Mouse (Mus musculus): Measurements from ENCODE around the gene Stab2. TPM values are rescaled to one million over a fixed set of nuclear protein-coding genes. Genes with fewer than 3 reads are reported as not detected.

The Stab2 gene
- polyA plus RNA-seq, 2 experiments = 10.8 to 17.9 TPM

DNA sequence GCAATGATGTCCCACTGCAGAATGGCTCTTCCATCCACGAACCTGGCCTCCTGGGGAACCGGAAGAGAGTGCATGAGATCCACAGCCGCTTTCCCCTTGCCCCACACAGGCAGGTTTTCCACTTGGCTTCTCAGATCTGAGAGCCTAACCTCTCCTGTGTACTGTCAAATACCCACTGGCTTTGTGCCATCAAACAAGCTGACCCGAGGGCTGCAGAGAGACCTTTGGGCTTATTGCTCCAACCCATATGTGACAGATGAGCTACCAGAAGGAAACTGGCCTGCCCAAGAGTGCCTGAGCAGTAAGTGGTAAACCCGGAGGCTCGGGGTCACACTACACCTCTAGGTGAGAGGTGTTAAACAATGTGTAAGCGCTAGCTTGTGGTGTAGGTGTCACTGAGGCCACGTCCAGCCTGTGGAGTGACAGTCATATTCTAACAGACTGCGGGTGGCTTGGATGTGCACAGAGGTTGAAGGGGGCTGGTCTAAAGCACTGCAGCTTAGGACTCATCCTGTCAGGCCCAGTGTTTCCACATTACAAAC is 160.8 kb downstream of the Stab2 start:
- Histone ChIP-seq H3K4me2 (ENCODE audit: low read depth) (no peak overlapping the region), H3K9me3 (ENCODE audit: control insufficient read depth, low read length) (no peaks in the 10 kb centered on the region), H3K9ac (replicated peaks) (no peak overlapping the region), H3K27ac (no peak overlapping the region), H3K4me1 (replicated peaks; ENCODE audit: control insufficient read depth in 2 of 2, insufficient read depth in 2 of 2, low read length in 1 of 2) (peaks cover 0 to 5% of the 10 kb centered on the region in 2 experiments; a peak in 1 of 4 replicates), H3K27me3 (ENCODE audit: control insufficient read depth, insufficient read depth, low read length) (no peaks in the 10 kb centered on the region; the same call in 1 of the 2 replicates), H3K36me3 (replicated peaks; ENCODE audit: control insufficient read depth, insufficient read depth, low read depth) (no peaks in the 10 kb centered on the region), H3K4me3 (ENCODE audit: insufficient read depth in 1 of 2, low read depth in 2 of 2, low read length in 2 of 2) (no peak overlapping the region)
- peak in 2 of 3 experiments; percentile 7 for DNase-seq (ENCODE audit: low read depth in 3 of 3, low spot score in 3 of 3)
- WGBS (ENCODE audit: insufficient replicate concordance) = 59% methylated on average over 9 of the region's 9 CpGs
- no peak for ATAC-seq (ENCODE audit: insufficient read depth)
- TF ChIP-seq EP300 (IDR thresholded peaks at IDR 0.05; ENCODE audit: low read depth) (no peak), CTCF (IDR thresholded peaks at IDR 0.05; ENCODE audit: low read depth) (no peak)

DNA sequence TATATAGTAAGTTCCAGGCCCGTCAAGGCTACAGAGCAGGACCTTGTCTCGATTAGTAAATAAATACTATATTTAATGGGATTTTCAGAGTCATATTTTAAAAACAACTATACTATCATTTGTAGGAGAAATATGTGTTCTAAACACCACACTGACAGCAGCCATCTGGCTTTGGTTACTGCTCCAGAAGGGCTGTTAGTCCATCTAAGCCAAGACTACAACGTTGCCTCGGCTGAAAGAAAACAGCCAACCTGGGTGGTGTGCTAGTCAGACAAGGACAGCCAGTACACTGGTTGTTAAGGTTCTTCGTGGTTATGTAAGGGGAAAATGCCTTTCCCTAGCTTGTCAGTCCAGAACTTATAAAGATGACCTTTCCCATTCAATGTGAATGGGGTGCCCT is 165.2 kb downstream of the Stab2 start:
- no peak for TF ChIP-seq CTCF (IDR thresholded peaks at IDR 0.05; ENCODE audit: low read depth)
- TF ChIP-seq EP300 (IDR thresholded peaks at IDR 0.05; ENCODE audit: low read depth) = no peak
- Histone ChIP-seq H3K4me3 (ENCODE audit: insufficient read depth in 1 of 2, low read depth in 2 of 2, low read length in 2 of 2) (no peak overlapping the region), H3K36me3 (replicated peaks; ENCODE audit: control insufficient read depth, insufficient read depth, low read depth) (no peaks in the 10 kb centered on the region), H3K4me2 (ENCODE audit: low read depth) (no peak overlapping the region), H3K4me1 (replicated peaks; ENCODE audit: control insufficient read depth in 2 of 2, insufficient read depth in 2 of 2, low read length in 1 of 2) (peaks cover 0 to 5% of the 10 kb centered on the region in 2 experiments; a peak in 1 of 4 replicates), H3K27ac (no peak overlapping the region), H3K9ac (replicated peaks) (no peak overlapping the region), H3K9me3 (ENCODE audit: control insufficient read depth, low read length) (no peaks in the 10 kb centered on the region), H3K27me3 (ENCODE audit: control insufficient read depth, insufficient read depth, low read length) (no peaks in the 10 kb centered on the region; the same call in 1 of the 2 replicates)
- 62% methylated on average over 5 of the region's 5 CpGs for WGBS (ENCODE audit: insufficient replicate concordance)
- no peak for ATAC-seq (ENCODE audit: insufficient read depth)
- no peak for DNase-seq (ENCODE audit: low read depth in 3 of 3, low spot score in 3 of 3)

DNA sequence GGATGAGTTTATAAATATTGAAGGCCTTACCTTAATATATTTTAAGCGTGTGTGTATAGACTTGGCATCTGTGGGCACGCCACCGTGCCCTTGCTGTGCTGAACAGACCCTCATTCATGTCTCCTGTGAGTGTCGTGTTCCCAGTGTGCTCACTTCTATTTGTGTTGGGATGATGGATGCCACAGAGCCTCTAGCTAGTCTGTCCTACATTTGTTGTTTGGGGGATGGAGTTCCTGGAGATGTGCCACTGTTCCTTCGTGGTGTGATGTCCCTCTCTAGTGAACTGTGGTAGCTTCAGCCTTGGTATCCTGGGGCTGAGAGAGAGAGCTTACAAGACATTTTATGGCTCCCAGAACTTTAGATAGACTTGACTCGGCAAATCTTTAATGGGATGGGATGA is 169.0 kb downstream of the Stab2 start:
- Histone ChIP-seq H3K4me3 (ENCODE audit: insufficient read depth in 1 of 2, low read depth in 2 of 2, low read length in 2 of 2) (no peak overlapping the region), H3K27me3 (ENCODE audit: control insufficient read depth, insufficient read depth, low read length) (no peaks in the 10 kb centered on the region; the same call in 1 of the 2 replicates), H3K9me3 (ENCODE audit: control insufficient read depth, low read length) (no peaks in the 10 kb centered on the region), H3K36me3 (replicated peaks; ENCODE audit: control insufficient read depth, insufficient read depth, low read depth) (no peaks in the 10 kb centered on the region), H3K27ac (no peak overlapping the region), H3K4me2 (ENCODE audit: low read depth) (no peak overlapping the region), H3K4me1 (replicated peaks; ENCODE audit: control insufficient read depth in 2 of 2, insufficient read depth in 2 of 2, low read length in 1 of 2) (no peaks in the 10 kb centered on the region), H3K9ac (replicated peaks) (no peak overlapping the region)
- DNase-seq (ENCODE audit: low read depth in 3 of 3, low spot score in 3 of 3) (no peak), ATAC-seq (ENCODE audit: insufficient read depth) (no peak)
- WGBS (ENCODE audit: insufficient replicate concordance) = 80% methylated on average over 6 of the region's 6 CpGs
- no peak for TF ChIP-seq EP300 (IDR thresholded peaks at IDR 0.05; ENCODE audit: low read depth)
- TF ChIP-seq CTCF (IDR thresholded peaks at IDR 0.05; ENCODE audit: low read depth) = no peak

DNA sequence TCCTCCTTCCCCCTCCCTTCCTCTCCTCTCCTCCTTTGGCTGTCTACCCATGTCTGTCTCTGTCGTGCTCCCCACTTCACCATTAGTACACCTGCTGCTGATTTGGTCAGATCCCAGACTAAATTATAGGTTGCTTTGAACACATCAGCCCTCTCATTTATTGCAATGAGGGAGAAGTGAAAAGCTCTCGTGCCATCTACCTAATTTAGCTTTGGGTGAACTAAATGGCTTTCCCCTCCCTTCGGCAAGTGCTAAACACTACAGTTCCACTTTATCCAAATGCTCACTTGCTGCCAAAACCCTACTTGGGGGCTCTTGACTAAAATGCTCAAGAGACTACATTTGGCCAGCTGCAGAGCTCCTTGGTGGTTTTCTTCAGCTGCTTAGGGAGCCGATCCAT is 171.0 kb downstream of the Stab2 start:
- H3K27me3 ChIP-seq (ENCODE audit: control insufficient read depth, insufficient read depth, low read length) = no peaks in the 10 kb centered on the region
- 71% methylated on average over 4 of the region's 4 CpGs for WGBS (ENCODE audit: insufficient replicate concordance)
- H3K4me3 ChIP-seq (ENCODE audit: insufficient read depth in 1 of 2, low read depth in 2 of 2, low read length in 2 of 2) = no peak overlapping the region
- ATAC-seq (ENCODE audit: insufficient read depth) (no peak), DNase-seq (ENCODE audit: low read depth in 3 of 3, low spot score in 3 of 3) (no peak)
- no peak overlapping the region for H3K27ac ChIP-seq
- H3K9me3 ChIP-seq (ENCODE audit: control insufficient read depth, low read length) = no peaks in the 10 kb centered on the region
- no peaks in the 10 kb centered on the region for H3K4me1 ChIP-seq (replicated peaks; ENCODE audit: control insufficient read depth in 2 of 2, insufficient read depth in 2 of 2, low read length in 1 of 2)
- no peak overlapping the region for H3K9ac ChIP-seq (replicated peaks)
- no peaks in the 10 kb centered on the region for H3K36me3 ChIP-seq (replicated peaks; ENCODE audit: control insufficient read depth, insufficient read depth, low read depth)
- H3K4me2 ChIP-seq (ENCODE audit: low read depth) = no peak overlapping the region
- TF ChIP-seq CTCF (IDR thresholded peaks at IDR 0.05; ENCODE audit: low read depth) (no peak), EP300 (IDR thresholded peaks at IDR 0.05; ENCODE audit: low read depth) (no peak)

DNA sequence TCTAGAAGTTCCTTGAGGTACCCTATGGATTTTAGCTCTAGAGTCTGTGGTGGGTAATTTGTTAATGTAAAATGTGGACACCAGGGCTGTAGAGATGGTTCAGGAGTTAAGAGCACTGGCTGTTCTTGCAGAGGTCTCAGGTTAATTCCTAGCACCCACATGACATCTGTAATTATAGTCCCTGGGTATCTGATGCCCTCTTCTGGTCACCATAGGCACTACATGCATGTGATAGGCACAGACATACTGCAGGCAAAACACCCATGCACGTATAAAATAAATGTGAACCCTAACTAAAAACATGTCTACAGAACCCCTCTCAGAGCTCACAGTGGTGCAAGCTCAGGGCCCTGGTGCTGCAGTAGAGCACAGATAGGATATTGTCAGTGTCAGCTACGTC is 178.3 kb downstream of the Stab2 start:
- H3K36me3 ChIP-seq (replicated peaks; ENCODE audit: control insufficient read depth, insufficient read depth, low read depth) = no peaks in the 10 kb centered on the region

More for the DNA sequence above, 178.3 kb downstream of the Stab2 start:
- no peak overlapping the region for H3K4me2 ChIP-seq (ENCODE audit: low read depth)
- DNase-seq (ENCODE audit: low read depth in 3 of 3, low spot score in 3 of 3) = no peak
- H3K27ac ChIP-seq = no peak overlapping the region
- no peaks in the 10 kb centered on the region for H3K9me3 ChIP-seq (ENCODE audit: control insufficient read depth, low read length)
- no peaks in the 10 kb centered on the region for H3K4me1 ChIP-seq (replicated peaks; ENCODE audit: control insufficient read depth in 2 of 2, insufficient read depth in 2 of 2, low read length in 1 of 2)
- H3K4me3 ChIP-seq (ENCODE audit: insufficient read depth in 1 of 2, low read depth in 2 of 2, low read length in 2 of 2) = no peak overlapping the region
- TF ChIP-seq CTCF (IDR thresholded peaks at IDR 0.05; ENCODE audit: low read depth) (peak; percentile 41; the same call in 1 of the 2 replicates), EP300 (IDR thresholded peaks at IDR 0.05; ENCODE audit: low read depth) (no peak)
- no peak overlapping the region for H3K9ac ChIP-seq (replicated peaks)
- ATAC-seq (ENCODE audit: insufficient read depth) = no peak
- 68% methylated on average over 2 of the region's 2 CpGs for WGBS (ENCODE audit: insufficient replicate concordance)
- H3K27me3 ChIP-seq (ENCODE audit: control insufficient read depth, insufficient read depth, low read length) = no peaks in the 10 kb centered on the region
